Mouse (Mus musculus) small intestine, adult 2 months (tissue): ENCODE measurements around the gene Diablo.

ENCODE experiments used
- CTCF ChIP-seq: fragments of 200-500 bp; IDR thresholded peaks from 2 replicates; pipeline ENCODE4 v1.5.1; 2012; ENCODE audit warnings: low read depth, mild to moderate bottlenecking, control low read depth, inconsistent platforms, low read length, moderate library complexity, mixed read lengths; ENCODE audit not compliant: insufficient replicate concordance, insufficient read length; ENCODE audit errors: extremely low read depth
- POLR2A ChIP-seq: fragments of 200-500 bp; IDR thresholded peaks from 2 replicates; pipeline ENCODE4 v1.6.1; 2012; ENCODE audit warnings: low read depth, mild to moderate bottlenecking, control low read depth, inconsistent platforms, low read length, moderate library complexity

GRCm38 (mm10) chr5:123573362-123573761, 49.4 kb upstream of the Diablo start:
- no peak for TF ChIP-seq CTCF
- no peak for TF ChIP-seq POLR2A
